Mouse (Mus musculus) monocyte, adult 5-6 weeks (primary cell): ENCODE results near the gene Gm49333. TPM values are rescaled to one million over a fixed set of nuclear protein-coding genes. Genes with fewer than 3 reads are reported as not detected.

ENCODE experiments used
- ATAC-seq: fragments of 153-309, 156-312 bp; replicated peaks from 2 replicates; pipeline ENCODE4 v1.8.0; 2017; ENCODE audit warnings: mild to moderate bottlenecking; ENCODE audit not compliant: low TSS enrichment, insufficient number of reproducible peaks, severe bottlenecking, poor library complexity, low FRiP score
- total RNA-seq: library from RNA; stranded (forward); fragments of 200-1000, 200-491, 200-594 nt; gene quantifications from 3 replicates; pipeline ENCODE4 v1.2.3, GENCODE M21; 2017

The Gm49333 gene
- total RNA-seq, 1 experiment from 2014 or later, result not detected

GRCm38 (mm10) chr16:20672965-20673705 lies 61.7 kb downstream of the Gm49333 start:
- ATAC-seq, result no peak

DNA sequence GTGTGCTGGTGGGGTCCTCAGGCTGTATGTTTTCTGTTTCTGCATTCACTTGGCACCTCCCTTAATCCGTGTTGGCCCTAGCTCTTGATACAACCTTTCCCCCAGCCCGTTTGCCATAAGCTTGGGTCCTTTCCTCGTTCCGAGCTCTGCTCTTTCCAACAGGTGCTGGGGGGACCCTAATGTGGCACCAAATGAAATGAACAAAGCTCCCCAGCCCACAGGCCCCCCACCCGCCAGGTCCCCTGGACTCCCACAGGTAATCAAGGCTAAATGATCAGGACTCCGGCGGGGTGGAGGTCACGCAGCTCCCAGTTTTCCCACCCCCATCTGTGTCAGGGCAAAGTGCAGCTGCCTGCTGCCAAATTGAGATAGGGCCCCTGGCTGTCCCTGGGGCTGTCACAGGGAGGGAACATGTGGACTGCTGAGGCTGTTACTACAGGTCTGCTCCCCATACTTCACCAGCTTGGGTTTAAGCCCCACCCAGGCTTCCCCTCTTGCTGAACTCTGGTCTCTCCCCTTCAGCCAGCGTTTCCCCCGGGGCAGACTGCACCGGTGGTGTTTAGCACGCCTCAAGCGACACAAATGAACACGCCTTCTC lies 62.4 kb downstream of the Gm49333 start:
- no peak for ATAC-seq

DNA sequence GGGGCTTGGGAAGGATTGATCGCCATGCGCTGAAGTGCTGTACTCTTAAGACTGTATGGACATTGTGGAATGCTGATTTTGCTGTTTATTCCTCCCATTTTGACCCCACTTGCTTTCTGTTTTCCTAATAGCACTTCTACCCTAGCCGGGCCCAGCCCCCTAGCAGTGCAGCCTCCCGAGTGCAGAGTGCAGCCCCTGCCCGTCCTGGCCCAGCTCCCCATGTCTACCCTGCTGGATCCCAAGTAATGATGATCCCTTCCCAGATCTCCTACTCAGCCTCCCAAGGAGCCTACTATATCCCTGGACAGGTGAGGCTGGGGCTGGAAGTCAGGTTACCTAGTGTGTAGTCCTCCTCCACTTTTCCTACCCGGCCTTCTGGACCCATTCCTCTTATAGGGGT lies 63.8 kb downstream of the Gm49333 start:
- ATAC-seq, result no peak

GRCm38 (mm10) chr16:20676702-20677101 lies 65.3 kb downstream of the Gm49333 start:
- no peak for ATAC-seq

DNA sequence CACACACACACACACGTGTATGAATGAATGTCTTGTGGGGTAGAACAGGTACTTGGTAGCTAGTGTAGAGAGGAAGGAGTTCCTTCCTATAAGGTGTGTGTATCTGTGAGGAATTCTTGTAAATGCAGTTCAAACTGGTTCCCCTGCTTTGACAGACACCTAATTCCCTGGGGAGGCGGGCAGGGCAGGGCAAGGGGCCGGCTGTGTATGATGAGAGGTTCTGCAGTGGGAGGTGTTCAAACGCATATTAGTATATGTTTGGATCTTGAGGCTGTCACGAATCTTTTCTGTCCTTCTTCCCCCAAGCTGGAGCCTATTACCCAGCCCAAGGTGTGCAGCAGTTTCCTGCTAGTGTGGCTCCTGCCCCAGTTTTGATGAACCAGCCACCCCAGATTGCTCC lies 66.0 kb downstream of the Gm49333 start:
- no peak for ATAC-seq

- ATAC-seq, result no peak
These were observed 66.7 kb downstream of the Gm49333 start for GRCm38 (mm10) chr16:20677974-20678675.

DNA sequence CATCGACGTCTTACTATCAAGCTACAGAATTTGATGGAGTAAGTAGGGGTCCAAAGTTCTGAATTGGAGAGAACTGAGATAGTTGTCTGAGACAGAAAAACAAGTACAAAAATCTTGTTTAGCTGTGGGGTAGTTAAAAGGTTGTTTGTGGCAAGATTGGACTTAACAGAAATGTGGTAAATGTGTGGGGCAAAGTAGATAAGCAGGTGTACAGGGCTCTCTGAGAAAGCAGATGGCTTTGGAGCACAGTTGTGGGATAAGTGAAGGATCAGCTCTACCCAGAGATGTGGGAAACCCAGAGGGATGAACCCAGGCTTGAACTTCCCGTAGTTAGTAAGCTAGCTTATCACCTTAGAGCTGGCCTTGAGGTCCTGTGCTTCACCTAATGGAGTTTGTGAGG lies 79.4 kb downstream of the Gm49333 start:
- ATAC-seq, result no peak

- no peak for ATAC-seq
These were observed 80.2 kb downstream of the Gm49333 start for GRCm38 (mm10) chr16:20691617-20692016.

GRCm38 (mm10) chr16:20692241-20692965 lies 81.0 kb downstream of the Gm49333 start:
- no peak for ATAC-seq

GRCm38 (mm10) chr16:20693111-20693701 lies 81.8 kb downstream of the Gm49333 start, which contains the start of gene Fam131a:
TSS of gene Fam131a (plus strand) at chr16:20693241.
- peak; percentile 74 for ATAC-seq

DNA sequence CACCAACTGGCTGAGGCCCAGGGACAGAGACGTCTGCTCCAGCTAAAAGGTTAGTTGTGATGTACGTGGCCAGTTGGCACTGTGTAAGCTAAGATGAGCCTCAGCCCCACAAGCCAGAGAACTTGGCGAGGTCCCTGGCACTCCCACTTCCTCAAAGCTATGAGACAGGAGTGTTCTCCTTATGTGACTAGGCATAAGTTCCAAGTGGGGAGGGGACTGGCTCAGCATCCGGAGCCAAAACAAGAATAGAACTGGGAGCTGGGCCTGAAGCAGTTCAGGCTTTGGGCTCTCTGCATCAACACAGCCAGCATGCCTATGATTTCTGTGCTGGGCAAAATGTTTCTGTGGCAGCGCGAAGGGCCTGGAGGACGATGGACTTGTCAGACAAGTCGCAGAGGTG lies 83.4 kb downstream of the Gm49333 start:
- 0 out of 2 replicates have a peak, but pooled peaks have one; percentile 28 for ATAC-seq

Other genes with a start within 250 kb of the Gm49333 start
- 65.5 to 91.9 TPM (median 76.3 TPM) in 3 replicates for gene Abcc5, start 185.2 kb upstream of the Gm49333 start, total RNA-seq
- 41.2 to 57.3 TPM (median 43.4 TPM) in 3 replicates for gene Eif2b5, start 112.8 kb upstream of the Gm49333 start, total RNA-seq
- 2.7 to 8.4 TPM (median 5.5 TPM) in 3 replicates for gene Dvl3, start 94.6 kb upstream of the Gm49333 start, total RNA-seq
- gene Ap2m1, start 76.1 kb upstream of the Gm49333 start, total RNA-seq, result 128 to 192 TPM (median 148 TPM) in 3 replicates
- gene Abcf3, start 63.0 kb upstream of the Gm49333 start, total RNA-seq, result 56.4 to 86.6 TPM (median 76.3 TPM) in 3 replicates
- gene Vwa5b2, start 22.1 kb upstream of the Gm49333 start, total RNA-seq, result not detected in 3 replicates
- 2.4 to 3.1 TPM (median 2.5 TPM) in 3 replicates for gene Eef1akmt4, start within 50 bp of the Gm49333 start, total RNA-seq
- 4.3 to 11.9 TPM (median 5.5 TPM) in 3 replicates for gene Alg3, start 125 bp downstream of the Gm49333 start, total RNA-seq
- 0.49 TPM in 1 of 3 replicates, not detected in the others for gene Camk2n2, start 9.7 kb downstream of the Gm49333 start, total RNA-seq
- not detected in 3 replicates for gene Ece2, start 18.2 kb downstream of the Gm49333 start, total RNA-seq
- gene Psmd2, start 40.0 kb downstream of the Gm49333 start, total RNA-seq, result 155 to 180 TPM (median 178 TPM) in 3 replicates
- gene Eif4g1, start 56.7 kb downstream of the Gm49333 start, total RNA-seq, result 140 to 207 TPM (median 147 TPM) in 3 replicates
- gene Fam131a, start 81.6 kb downstream of the Gm49333 start, total RNA-seq, result 1.8 to 5.8 TPM (median 3.5 TPM) in 3 replicates
- 20.0 to 31.9 TPM (median 24.4 TPM) in 3 replicates for gene Polr2h, start 106.1 kb downstream of the Gm49333 start, total RNA-seq
- gene Clcn2, start 106.1 kb downstream of the Gm49333 start, total RNA-seq, result 0.68 TPM in 1 of 3 replicates, not detected in the others
- gene Chrd, start 121.5 kb downstream of the Gm49333 start, total RNA-seq, result not detected in 3 replicates
- not detected in 3 replicates for gene Thpo, start 122.9 kb downstream of the Gm49333 start, total RNA-seq